Mouse (Mus musculus) frontal cortex, postnatal 36 days (tissue): ENCODE data around the gene Extl1.
"Not testable (repeated sequence)": the region's sequence is repeated elsewhere in the genome, so short reads cannot be mapped to it uniquely, and the experiment has no call there.

ENCODE experiments used
- DNase-seq, 2 experiments: peaks; one replicate each; pipeline ENCODE4 v3.0.0; 2022; ENCODE audit warnings: low spot score in 2 of 2

Gene Extl1

GRCm38 (mm10) chr4:134351329-134352260, 32.1 kb downstream of the Extl1 start:
- no peak for DNase-seq

DNA sequence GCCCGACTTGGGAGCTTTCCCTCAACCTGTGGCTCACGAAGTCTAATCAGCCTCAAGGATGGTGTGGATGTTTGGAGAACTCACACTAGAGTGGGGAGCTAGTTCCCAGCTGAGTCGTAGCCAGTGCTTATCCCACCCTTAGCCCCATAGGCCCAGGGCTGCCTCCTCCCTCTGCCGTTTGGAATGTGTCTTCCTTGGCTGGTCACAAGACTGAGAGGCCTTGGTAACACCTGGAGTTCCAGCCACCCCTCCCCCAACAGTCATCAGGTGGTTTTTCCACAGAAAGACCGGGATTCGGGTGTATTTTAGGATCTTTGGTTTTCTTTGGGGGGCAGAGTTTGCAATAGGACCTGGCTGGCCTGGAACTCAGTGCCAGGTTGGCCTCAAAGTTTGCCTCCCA, 33.0 kb downstream of the Extl1 start:
- no peak for DNase-seq

- DNase-seq, result no peak
Observed at GRCm38 (mm10) chr4:134349829-134350228, 33.8 kb downstream of the Extl1 start.

- DNase-seq, result no peak
Observed at GRCm38 (mm10) chr4:134348545-134348944, 35.1 kb downstream of the Extl1 start.

DNA sequence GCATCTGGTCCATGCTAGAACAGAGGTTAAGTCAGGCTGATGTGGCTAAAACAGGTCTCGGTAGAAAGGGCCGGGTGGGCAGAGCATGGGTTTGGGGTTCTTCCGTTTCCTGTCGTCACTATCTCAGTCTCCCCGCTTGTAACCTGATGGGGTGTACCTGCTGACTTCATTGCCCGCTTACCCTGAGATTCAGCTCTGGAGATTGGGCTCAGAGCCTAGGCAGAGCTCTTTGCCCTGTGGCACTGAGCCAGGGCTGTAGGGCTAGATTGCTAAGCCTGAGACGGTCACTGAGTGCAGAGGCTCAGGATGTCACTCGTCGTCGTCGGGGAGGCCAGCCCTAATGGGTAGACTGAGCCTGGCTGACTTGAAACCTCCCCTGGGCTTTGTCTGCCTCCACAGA, 35.6 kb downstream of the Extl1 start:
- no peak for DNase-seq

- no peak for DNase-seq
Observed at GRCm38 (mm10) chr4:134345802-134346201, 37.8 kb downstream of the Extl1 start.

DNA sequence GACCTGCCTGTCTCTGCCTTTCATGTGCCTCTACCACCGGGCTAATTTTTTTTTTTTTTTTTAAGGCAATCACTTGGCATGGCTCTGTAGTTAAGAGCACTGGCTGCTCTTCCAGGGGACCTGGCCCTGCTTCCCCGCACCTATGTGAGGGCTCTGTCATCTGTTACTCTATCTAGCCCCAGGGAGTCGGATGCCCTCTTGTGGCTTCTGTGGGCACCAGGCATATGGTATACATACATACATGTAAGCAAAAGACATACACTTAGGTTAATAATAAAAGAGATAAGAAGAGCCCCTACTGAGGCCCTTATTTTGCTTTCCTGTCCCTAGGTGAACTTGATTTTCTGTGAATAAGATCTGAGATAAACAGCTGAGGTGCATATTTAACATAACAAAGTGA, 39.0 kb downstream of the Extl1 start:
- no peak for DNase-seq

- DNase-seq, result no peak
Observed at GRCm38 (mm10) chr4:134343071-134344031, 40.3 kb downstream of the Extl1 start, which contains the start of gene Slc30a2. Slc30a2 (plus strand) TSS chr4:134343181.

DNA sequence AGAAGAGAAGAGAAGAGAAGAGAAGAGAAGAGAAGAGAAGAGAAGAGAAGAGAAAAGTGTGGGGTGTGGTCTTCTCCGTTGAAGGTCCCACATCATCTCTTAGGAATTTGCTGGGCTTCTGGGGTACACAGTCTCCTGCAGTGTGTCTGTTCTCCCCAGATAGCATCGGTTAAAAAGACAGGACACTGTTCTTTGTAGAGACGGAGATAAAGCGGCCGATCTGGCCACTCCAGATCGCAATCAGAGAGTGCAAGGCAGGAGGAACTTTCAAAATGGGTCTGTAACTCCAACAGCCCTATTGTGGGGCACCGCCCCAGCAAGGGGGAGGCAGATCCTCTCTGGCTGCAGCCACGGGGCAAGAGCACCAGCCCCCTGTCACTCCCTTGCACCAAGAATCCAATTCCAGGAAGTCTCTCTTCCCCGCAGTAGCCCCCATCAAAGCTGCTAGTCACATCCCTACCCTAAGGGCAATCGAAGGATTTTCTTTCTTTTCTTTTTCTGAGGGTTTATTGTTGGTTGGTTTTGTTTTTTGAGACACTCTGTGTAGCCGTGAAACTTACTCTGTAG, 41.4 kb downstream of the Extl1 start:
- no peak for DNase-seq

- not testable (repeated sequence) for DNase-seq
Observed at GRCm38 (mm10) chr4:134341231-134341630, 42.4 kb downstream of the Extl1 start.

DNA sequence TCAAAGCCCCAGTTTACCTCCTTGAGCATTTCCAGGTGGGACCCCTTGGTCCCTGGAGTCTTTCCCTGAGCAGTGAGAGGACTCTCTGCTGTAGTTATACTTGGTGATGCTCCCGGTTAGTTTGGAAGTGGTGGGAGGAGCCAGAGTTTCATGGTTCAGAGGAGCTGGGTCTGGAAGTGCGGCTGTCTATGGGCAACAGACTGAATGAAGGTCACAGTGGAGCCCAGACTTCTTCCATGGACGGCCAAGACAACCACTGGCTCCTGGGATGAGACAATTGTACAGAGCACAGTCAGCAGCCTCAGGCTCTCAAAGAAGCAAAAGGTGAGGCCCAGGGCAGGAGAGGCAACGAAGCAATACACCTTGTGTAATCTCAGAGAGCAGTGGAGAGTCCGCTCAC, 53.4 kb downstream of the Extl1 start:
- DNase-seq, result no peak

- no peak for DNase-seq
Observed at GRCm38 (mm10) chr4:134328832-134329231, 54.8 kb downstream of the Extl1 start.

GRCm38 (mm10) chr4:134328151-134328550, 55.5 kb downstream of the Extl1 start:
- DNase-seq, result no peak

DNA sequence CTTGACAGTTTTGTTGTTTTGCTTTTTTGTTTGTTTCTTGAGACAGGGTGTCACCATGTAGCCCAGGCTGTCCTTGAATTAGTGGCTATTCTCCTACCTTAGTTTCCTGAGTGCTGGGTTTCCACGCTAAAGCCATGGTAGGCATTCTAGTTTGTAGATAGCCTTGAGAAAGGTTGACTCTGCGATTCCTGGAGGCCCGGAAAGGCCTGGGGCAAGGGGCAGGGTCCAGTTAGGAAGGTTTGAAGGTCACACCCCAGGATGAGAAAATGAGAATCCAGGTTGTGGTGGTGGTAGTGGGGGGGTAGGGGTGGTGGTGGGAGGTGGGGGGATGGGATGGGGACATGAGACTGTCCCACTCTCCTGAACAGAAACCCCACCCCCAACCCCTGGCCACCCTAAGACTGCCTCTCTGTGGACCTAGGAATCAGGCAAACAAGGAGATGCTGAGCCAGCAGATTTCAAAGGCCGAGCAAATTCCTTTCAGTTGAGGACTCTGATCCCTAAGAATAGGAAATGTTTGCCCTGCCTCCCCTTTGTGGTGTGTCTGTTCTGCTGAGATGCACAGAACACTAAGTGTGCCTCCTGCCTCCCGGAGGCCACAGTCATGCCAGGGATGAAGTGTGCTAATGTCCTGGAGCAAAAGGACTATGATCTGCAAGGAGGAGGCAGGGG, 56.7 kb downstream of the Extl1 start:
- no peak for DNase-seq

- no peak for DNase-seq
Observed at GRCm38 (mm10) chr4:134324655-134325054, 59.0 kb downstream of the Extl1 start.

GRCm38 (mm10) chr4:134321524-134321923, 62.1 kb downstream of the Extl1 start:
- no peak for DNase-seq

GRCm38 (mm10) chr4:134319674-134320073, 64.0 kb downstream of the Extl1 start:
- DNase-seq, result no peak

DNA sequence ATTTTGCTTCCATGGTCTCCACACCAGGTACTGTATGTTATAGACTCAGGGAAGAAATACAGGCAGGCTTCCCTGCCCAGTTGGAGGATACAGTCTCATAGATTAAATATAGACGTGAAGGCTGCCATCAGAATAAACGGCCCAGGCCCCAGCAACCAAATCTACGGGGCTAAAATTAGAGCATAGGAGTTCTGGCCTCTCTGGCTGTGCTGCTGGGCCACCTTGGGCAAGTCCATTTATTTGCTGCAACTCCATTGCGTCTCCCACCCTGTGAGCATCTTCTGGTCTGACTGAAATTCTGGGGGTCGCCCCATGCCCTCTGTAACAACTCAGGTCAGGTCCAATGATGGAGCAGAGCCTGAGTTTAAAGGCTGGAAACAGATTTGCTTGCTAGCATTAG, 64.6 kb downstream of the Extl1 start:
- no peak for DNase-seq

DNA sequence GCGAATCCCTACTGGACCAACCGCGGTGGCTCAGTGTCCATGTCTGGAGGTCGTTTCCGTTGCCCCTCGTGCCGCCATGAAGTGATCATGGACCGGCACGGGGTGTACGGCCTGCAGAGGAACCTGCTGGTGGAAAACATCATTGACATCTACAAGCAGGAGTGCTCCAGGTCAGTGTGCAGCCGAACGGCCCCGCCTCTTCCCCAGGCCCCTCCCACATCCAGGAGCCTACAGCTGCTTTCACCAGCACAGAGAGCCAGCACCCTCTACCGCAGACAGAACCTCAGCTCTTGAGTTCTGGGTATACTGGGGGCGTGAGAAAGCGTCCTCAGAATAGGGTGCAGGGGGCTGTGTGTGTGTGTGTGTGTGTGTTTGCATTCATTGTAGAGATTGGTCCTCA, 67.3 kb downstream of the Extl1 start:
- no peak for DNase-seq

DNA sequence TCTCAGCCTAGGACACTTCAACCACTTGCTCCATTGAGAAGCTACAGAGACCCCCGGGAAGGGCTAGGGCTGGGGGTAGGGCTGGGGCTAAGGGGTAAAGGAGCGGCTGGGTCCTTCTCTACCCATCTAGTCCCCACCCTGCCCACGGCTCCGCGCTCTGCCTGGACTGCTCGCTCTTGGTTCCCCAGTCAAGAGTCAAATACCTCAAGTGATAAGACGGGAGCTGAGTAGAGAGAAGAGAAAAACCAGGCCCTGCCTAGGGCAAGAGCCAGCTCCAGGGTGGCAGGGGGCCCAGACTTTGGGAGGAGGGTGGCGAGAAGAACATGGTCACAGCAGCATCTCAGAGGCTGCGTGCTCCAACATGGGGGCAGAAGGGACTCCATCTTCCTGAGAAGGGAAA, 68.2 kb downstream of the Extl1 start:
- no peak for DNase-seq

DNA sequence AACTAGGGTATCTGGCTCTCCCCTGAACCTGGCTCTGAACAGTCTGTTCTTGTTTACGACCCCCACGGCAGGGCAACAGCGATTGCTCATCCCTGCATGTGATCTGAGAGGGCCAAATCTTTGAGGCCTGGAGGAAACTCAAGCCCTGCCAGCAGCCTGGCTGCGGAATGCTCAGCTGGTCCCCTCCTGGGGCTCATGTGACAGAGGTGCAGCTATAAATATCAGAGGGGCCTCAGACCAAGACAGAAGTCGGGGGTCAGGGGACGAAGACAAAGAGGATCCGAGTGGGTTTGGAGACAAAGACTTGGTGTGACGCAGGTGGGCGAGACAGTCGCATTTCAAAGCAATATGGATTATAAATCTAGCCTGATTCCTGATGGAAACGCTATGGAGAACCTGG, 68.8 kb downstream of the Extl1 start, which contains the start of gene Trim63:
Gene Trim63 (plus strand): TSS at position 245 of the 400 bp plus-strand sequence.
- DNase-seq, result no peak
